12 mouse cellular contexts compared by ENCODE assay signal in the genomic region with DNA sequence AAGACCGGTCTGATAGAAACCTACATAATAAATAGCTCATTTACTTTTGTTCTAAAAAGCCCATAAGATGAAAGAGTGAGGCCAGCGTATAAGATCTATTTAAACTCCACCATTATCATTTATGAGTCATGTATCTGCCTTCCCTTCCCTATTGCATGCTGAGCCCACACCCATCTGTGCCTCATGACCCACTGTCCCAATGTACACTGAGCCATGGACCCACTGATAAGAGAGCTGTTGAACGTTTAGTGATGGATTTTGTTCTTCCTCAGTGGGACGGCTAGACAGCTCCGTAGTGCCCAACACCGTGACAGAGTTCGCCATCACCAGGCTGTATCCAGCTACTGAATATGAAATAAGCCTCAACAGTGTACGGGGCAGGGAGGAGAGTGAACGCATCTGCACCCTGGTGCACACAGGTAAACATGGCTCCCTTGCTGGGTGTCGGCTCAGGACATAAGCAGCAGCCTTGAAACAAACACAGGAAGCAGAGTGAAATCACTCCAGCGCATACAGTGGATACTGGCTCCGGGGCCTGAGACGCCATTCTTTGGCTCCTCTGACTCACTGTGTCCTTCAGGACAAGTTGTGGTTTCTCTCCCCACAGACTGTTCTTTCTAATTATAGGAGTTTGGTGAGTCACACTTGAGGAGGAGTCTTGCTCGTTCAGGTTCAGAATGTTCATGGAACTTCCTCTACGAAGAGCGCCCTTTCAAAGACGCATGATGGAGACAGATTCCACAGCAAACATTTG.
DNase-seq lines count a peak whose midpoint lies in the region; ATAC-seq and TF ChIP-seq lines count a peak whose summit lies in the region.
"Had no signal": no experiment of that assay in that cellular context is flagged by ENCODE, and none has a peak within 500 bp of the region (broad histone marks: within the 10 kb centered on the region; RNA-seq: fewer than 3 reads in every experiment).

No protein-coding gene starts in this region.

- no peak overlapping the region for H3ac ChIP-seq in myocyte (ENCODE audit: control insufficient read depth, insufficient read length)

- no peak for TF ChIP-seq POLR2A in myocyte (IDR thresholded peaks at IDR 0.05; ENCODE audit: insufficient read length, low read depth)

- H3K9ac ChIP-seq in lung, embryonic 16.5 days (ENCODE audit: low read length), result no peak overlapping the region
- H3K9ac ChIP-seq in heart, postnatal 0 days (replicated peaks; ENCODE audit: low read depth, low read length), result no peak overlapping the region
- H3K9ac ChIP-seq: forebrain, postnatal 0 days; neural tube, embryonic 12.5 days had no signal

- no peak overlapping the region for H3K27ac ChIP-seq in lung, embryonic 16.5 days (ENCODE audit: low read length)
- H3K27ac ChIP-seq in heart, postnatal 0 days (ENCODE audit: low read depth), result peak overlapping the region; percentile 57
- H3K27ac ChIP-seq: neural tube, embryonic 12.5 days had no signal

- DNase-seq in lung, postnatal 14 days, result no peak
- DNase-seq in adrenal gland, adult 8-10 months, result peak; percentile 44
- peak; percentile 28 for DNase-seq in heart, postnatal 0 days (ENCODE audit: low spot score)
- DNase-seq in cerebellum, adult 9-10 months, result no peak
- no peak for DNase-seq in retina, embryonic 14.5 days (ENCODE audit: low spot score)
- no peak for DNase-seq in natural killer cell, adult 2 months (ENCODE audit: low spot score in 2 of 2)
- DNase-seq: cerebellum, postnatal 14 days; forebrain, postnatal 0 days; thymus, adult 2 months had no signal

- no peaks in the 10 kb centered on the region for H3K9me3 ChIP-seq in lung, embryonic 16.5 days (ENCODE audit: control insufficient read depth, low read length)
- H3K9me3 ChIP-seq in heart, postnatal 0 days (replicated peaks; ENCODE audit: control insufficient read depth, low read length), result no peaks in the 10 kb centered on the region
- H3K9me3 ChIP-seq: neural tube, embryonic 12.5 days had no signal

- H3K4me2 ChIP-seq in lung, embryonic 16.5 days (ENCODE audit: low read depth, low read length), result no peak overlapping the region
- H3K4me2 ChIP-seq in heart, postnatal 0 days (ENCODE audit: low read depth, low read length), result no peak overlapping the region
- peak overlapping the region; percentile 94 for H3K4me2 ChIP-seq in myocyte (ENCODE audit: low read depth)
- H3K4me2 ChIP-seq: neural tube, embryonic 12.5 days had no signal

- H3K36me3 ChIP-seq in lung, embryonic 16.5 days (ENCODE audit: control insufficient read depth, insufficient read depth, low read length), result no peaks in the 10 kb centered on the region
- H3K36me3 ChIP-seq in heart, postnatal 0 days (replicated peaks; ENCODE audit: control insufficient read depth, insufficient read depth, low read length), result no peaks in the 10 kb centered on the region
- no peaks in the 10 kb centered on the region for H3K36me3 ChIP-seq in myocyte (ENCODE audit: control insufficient read depth, insufficient read depth)
- H3K36me3 ChIP-seq: neural tube, embryonic 12.5 days had no signal

- peak; percentile 36; the same call in 1 of the 2 replicates for ATAC-seq in lung, embryonic 16.5 days (ENCODE audit: low read depth)
- ATAC-seq in heart, postnatal 0 days (ENCODE audit: insufficient read depth, low read depth), result peak; percentile 72
- ATAC-seq: forebrain, postnatal 0 days had no signal

- no peaks in the 10 kb centered on the region for H3K79me2 ChIP-seq in myocyte (ENCODE audit: control insufficient read depth, insufficient read depth)

- TF ChIP-seq CTCF in heart, postnatal 0 days (IDR thresholded peaks at IDR 0.05; ENCODE audit: low read depth), result no peak

- no peaks in the 10 kb centered on the region for H3K27me3 ChIP-seq in lung, embryonic 16.5 days (ENCODE audit: control insufficient read depth, insufficient read depth, low read depth, low read length)
- no peaks in the 10 kb centered on the region for H3K27me3 ChIP-seq in heart, postnatal 0 days (ENCODE audit: control insufficient read depth, insufficient read depth, low read length)
- no peaks in the 10 kb centered on the region for H3K27me3 ChIP-seq in myocyte (ENCODE audit: control insufficient read depth, insufficient read depth, insufficient read length)
- H3K27me3 ChIP-seq: neural tube, embryonic 12.5 days had no signal

- 75% methylated on average over 17 of the region's 17 CpGs for WGBS in lung, embryonic 16.5 days
- WGBS in heart, postnatal 0 days, result 69% methylated on average over 17 of the region's 17 CpGs

- no peak for TF ChIP-seq EP300 in heart, postnatal 0 days (IDR thresholded peaks at IDR 0.05; ENCODE audit: low read depth)

- H3K4me1 ChIP-seq in lung, embryonic 16.5 days (replicated peaks; ENCODE audit: control insufficient read depth, insufficient read depth, low read length), result no peaks in the 10 kb centered on the region
- H3K4me1 ChIP-seq in heart, postnatal 0 days (ENCODE audit: control insufficient read depth, insufficient read depth), result 0 out of 2 replicates have a peak, but pooled peaks cover 3% of the 10 kb centered on the region
- H3K4me1 ChIP-seq: neural tube, embryonic 12.5 days had no signal

- H3K4me3 ChIP-seq in lung, embryonic 16.5 days (ENCODE audit: low read length), result no peak overlapping the region
- H3K4me3 ChIP-seq in heart, postnatal 0 days (ENCODE audit: low read depth, low read length), result no peak overlapping the region
- H3K4me3 ChIP-seq in myocyte, result no peak overlapping the region
- H3K4me3 ChIP-seq: neural tube, embryonic 12.5 days had no signal

TF ChIP-seq in myocyte, 11 proteins besides CTCF, POLR2A, EP300 and RAD21:
- no peak for TF ChIP-seq SRF (IDR thresholded peaks at IDR 0.05; ENCODE audit: control insufficient read depth, insufficient read length, low read depth)
- no peak for TF ChIP-seq TCF3 (IDR thresholded peaks at IDR 0.05; ENCODE audit: insufficient read length, low read depth)
- no peak for TF ChIP-seq USF1 (IDR thresholded peaks at IDR 0.05; ENCODE audit: low read depth)
- no peak for TF ChIP-seq TCF12 (IDR thresholded peaks at IDR 0.05; ENCODE audit: insufficient read depth, poor library complexity, severe bottlenecking)
- TF ChIP-seq REST (IDR thresholded peaks at IDR 0.05; ENCODE audit: insufficient read depth, insufficient read length), result no peak
- TF ChIP-seq CEBPB (IDR thresholded peaks at IDR 0.05; ENCODE audit: insufficient read depth, poor library complexity, severe bottlenecking), result no peak
- no peak for TF ChIP-seq MYOG (IDR thresholded peaks at IDR 0.05; ENCODE audit: control insufficient read depth in 1 of 3, insufficient read depth in 1 of 3, insufficient read length in 2 of 3, low read depth in 2 of 3)

Comparison
In these comparisons a context has a peak if more than half of its experiments do, and no peak if none do; other contexts are left out.
1. DNase-seq: peak in adrenal gland, adult 8-10 months (single experiment) and heart, postnatal 0 days (single experiment); none in lung, postnatal 14 days (single experiment), cerebellum, adult 9-10 months (single experiment), retina, embryonic 14.5 days (single experiment) and natural killer cell, adult 2 months (0 of 2).